Mouse (Mus musculus) liver, adult 2 months (tissue): ENCODE results near the gene Stkld1. TPM values are rescaled to one million over a fixed set of nuclear protein-coding genes. Genes with fewer than 3 reads are reported as not detected.
A peak's percentile ranks its signal among the peaks of the same experiment; 100 is the strongest.

Source experiments
- DNase-seq: peaks from one replicate; pipeline ENCODE4 v3.0.0-alpha.2; 2011; ENCODE audit warnings: low read depth, low spot score; ENCODE audit errors: extremely low read depth
- H3K27ac ChIP-seq: fragments of 200-500 bp; replicated peaks from 2 replicates; pipeline ENCODE4 v1.5.1; 2012; ENCODE audit warnings: low read depth, mild to moderate bottlenecking, control low read depth, inconsistent platforms, low read length; ENCODE audit not compliant: insufficient read depth
- H3K27me3 ChIP-seq: fragments of 200-500 bp; 2 replicates; pipeline ENCODE4 v1.6.1; 2012; ENCODE audit warnings: mild to moderate bottlenecking, moderate library complexity, low read length, inconsistent platforms; ENCODE audit not compliant: control insufficient read depth, insufficient read depth
- H3K36me3 ChIP-seq: fragments of 200-500 bp; 2 replicates; pipeline ENCODE4 v1.6.1; 2012; ENCODE audit warnings: low read length, inconsistent platforms; ENCODE audit not compliant: control insufficient read depth, insufficient read depth
- H3K4me1 ChIP-seq: fragments of 200-500 bp; 2 replicates; pipeline ENCODE4 v1.6.1; 2011; ENCODE audit warnings: low read length; ENCODE audit not compliant: control insufficient read depth, insufficient read depth
- H3K4me3 ChIP-seq: fragments of 200-500 bp; 2 replicates; pipeline ENCODE4 v1.5.1; 2011; ENCODE audit warnings: low read depth, mild to moderate bottlenecking, control low read depth, low read length, moderate library complexity; ENCODE audit not compliant: insufficient read depth
- H3K79me2 ChIP-seq: fragments of 200-500 bp; 2 replicates; pipeline ENCODE4 v1.6.1; 2012; ENCODE audit warnings: inconsistent platforms, mild to moderate bottlenecking, low read length, moderate library complexity; ENCODE audit not compliant: control insufficient read depth, insufficient read depth
- H3K9ac ChIP-seq: fragments of 200-500 bp; 2 replicates; pipeline ENCODE4 v1.6.1; 2012; ENCODE audit warnings: low read depth, mild to moderate bottlenecking, control low read depth, inconsistent platforms, low read length
- CTCF ChIP-seq: fragments of 200-500 bp; IDR thresholded peaks from 2 replicates; pipeline ENCODE4 v1.5.1; 2011; ENCODE audit warnings: low read depth, low read length, control low read depth
- POLR2A ChIP-seq: fragments of 200-500 bp; IDR thresholded peaks from 2 replicates; pipeline ENCODE4 v1.6.1; 2011; ENCODE audit warnings: low read length, control low read depth; ENCODE audit not compliant: insufficient read depth; ENCODE audit errors: extremely low read depth
- WGBS: fragments of 180-500 bp; shearing (Covaris S2); methylation state at CpG from one replicate; pipeline ENCODE4 v1.1.7; 2018; 5-methylcytosine and 5-hydroxymethylcytosine counted together
- polyA plus RNA-seq: library from polyadenylated mRNA; depleted of rRNA; stranded (reverse); fragments of >200 nt; gene quantifications from 2 replicates; pipeline ENCODE4 v1.2.3, GENCODE M21; 2012
- total RNA-seq: library from RNA; depleted of rRNA; stranded (reverse); fragments of >200 nt; gene quantifications from 2 replicates; pipeline ENCODE4 v1.2.3, GENCODE M21; 2014

The Stkld1 gene
- total and polyA plus RNA-seq, 2 experiments, result 0.09 to 0.11 TPM

- Histone ChIP-seq H3K9ac (peak within 1 kb of the TSS; percentile 92), H3K36me3 (peaks cover 22% of the 10 kb centered on the region), H3K4me3 (peak within 1 kb of the TSS; percentile 98), H3K4me1 (peaks cover 14% of the 10 kb centered on the region), H3K27ac (peak within 1 kb of the TSS; percentile 67), H3K79me2 (no peaks in the 10 kb centered on the region; the same call in 1 of the 2 replicates), H3K27me3 (no peaks in the 10 kb centered on the region)
- WGBS, result under 1% methylated on average over 41 of the region's 41 CpGs
- DNase-seq, result peak; percentile 96
- TF ChIP-seq POLR2A, result 0 out of 2 replicates have a peak, but pooled peaks have one; percentile 31
- no peak for TF ChIP-seq CTCF
These were observed 31.2 kb upstream of the Stkld1 start, which contains the start of gene Surf6 for GRCm38 (mm10) chr2:26902467-26903220. Gene Surf6, minus strand, starts transcription at chr2:26902879.

DNA sequence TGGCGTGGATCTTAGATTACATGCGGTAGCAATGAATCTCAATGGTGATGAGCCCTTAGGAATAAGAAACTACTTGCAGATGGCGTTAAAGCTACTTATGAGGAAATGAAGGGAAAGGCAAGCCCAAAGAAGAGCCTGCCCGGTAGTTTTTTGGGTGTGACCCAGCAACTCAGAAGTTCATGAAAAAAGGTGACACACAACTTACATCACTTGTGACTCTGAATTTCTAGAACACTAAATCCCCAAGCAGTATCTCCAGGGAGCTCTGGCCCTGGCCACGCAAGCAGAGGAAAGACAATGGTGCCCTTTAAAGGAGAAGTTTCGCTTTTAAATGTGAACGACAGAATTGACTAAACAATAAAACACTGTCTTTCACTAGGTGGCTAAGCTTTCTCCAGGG lies 30.5 kb upstream of the Stkld1 start:
- peaks cover 17% of the 10 kb centered on the region for H3K36me3 ChIP-seq

GRCm38 (mm10) chr2:26905936-26906335 lies 27.9 kb upstream of the Stkld1 start:
- WGBS, result 95% methylated on average over 2 of the region's 2 CpGs
- H3K4me1 ChIP-seq, result peaks cover 25% of the 10 kb centered on the region
- no peaks in the 10 kb centered on the region for H3K27me3 ChIP-seq
- H3K79me2 ChIP-seq, result peaks cover 13% of the 10 kb centered on the region
- no peak overlapping the region for H3K4me3 ChIP-seq
- DNase-seq, result no peak
- TF ChIP-seq POLR2A (no peak), CTCF (no peak)
- H3K36me3 ChIP-seq, result peaks cover 2% of the 10 kb centered on the region; the same call in 1 of the 2 replicates
- H3K9ac ChIP-seq, result no peak overlapping the region
- H3K27ac ChIP-seq, result no peak overlapping the region

More for the DNA sequence above, 30.5 kb upstream of the Stkld1 start:
- H3K4me3 ChIP-seq, result peak overlapping the region; percentile 98
- H3K79me2 ChIP-seq, result peaks cover under 1% of the 10 kb centered on the region; the same call in 1 of the 2 replicates
- no peak for DNase-seq
- peak overlapping the region; percentile 74 for H3K9ac ChIP-seq
- peak overlapping the region; percentile 46 for H3K27ac ChIP-seq
- peaks cover 14% of the 10 kb centered on the region for H3K4me1 ChIP-seq
- TF ChIP-seq CTCF (no peak), POLR2A (no peak)
- 12% methylated on average over 7 of the region's 7 CpGs for WGBS
- no peaks in the 10 kb centered on the region for H3K27me3 ChIP-seq

DNA sequence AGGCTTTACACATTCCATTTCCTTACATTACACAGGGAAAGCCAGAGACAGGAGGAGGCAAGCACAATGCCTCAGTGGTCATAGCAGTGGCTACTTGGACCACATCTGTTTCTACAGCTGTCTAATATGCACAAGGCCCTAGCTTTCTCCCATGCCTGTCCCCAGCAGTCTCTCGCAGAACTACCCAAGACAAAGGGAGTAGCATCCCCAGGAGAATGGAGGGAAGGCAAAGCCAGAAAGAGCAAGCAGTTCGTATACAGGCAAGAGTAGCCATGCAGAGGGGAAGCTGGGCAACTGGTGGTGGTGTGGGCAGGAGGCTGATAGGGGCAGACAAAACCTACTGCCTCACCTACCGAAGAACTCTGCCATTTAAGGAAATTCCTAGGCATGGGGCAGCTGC lies 27.4 kb upstream of the Stkld1 start:
- H3K27ac ChIP-seq, result no peak overlapping the region
- 94% methylated on average over 3 of the region's 3 CpGs for whole genome bisulfite sequencing
- H3K4me3 ChIP-seq, result no peak overlapping the region
- peaks cover 18% of the 10 kb centered on the region for H3K79me2 ChIP-seq
- H3K9ac ChIP-seq, result no peak overlapping the region
- H3K27me3 ChIP-seq, result no peaks in the 10 kb centered on the region
- no peak for DNase-seq
- peaks cover 23% of the 10 kb centered on the region for H3K4me1 ChIP-seq
- peaks cover 2% of the 10 kb centered on the region; the same call in 1 of the 2 replicates for H3K36me3 ChIP-seq
- TF ChIP-seq CTCF (no peak), POLR2A (no peak)

GRCm38 (mm10) chr2:26907109-26907508 lies 26.7 kb upstream of the Stkld1 start:
- H3K36me3 ChIP-seq, result peaks cover 4% of the 10 kb centered on the region
- 28% methylated on average over 4 of the region's 4 CpGs for WGBS
- H3K79me2 ChIP-seq, result peaks cover 21% of the 10 kb centered on the region
- no peaks in the 10 kb centered on the region for H3K27me3 ChIP-seq
- peak; percentile 94 for TF ChIP-seq CTCF
- no peak for TF ChIP-seq POLR2A
- peak; percentile 55 for DNase-seq
- H3K9ac ChIP-seq, result no peak overlapping the region
- H3K27ac ChIP-seq, result no peak overlapping the region
- peaks cover 22% of the 10 kb centered on the region for H3K4me1 ChIP-seq
- H3K4me3 ChIP-seq, result no peak overlapping the region
